Mouse (Mus musculus) brain, embryonic 14.5 days (tissue): ENCODE measurements around the gene Wdr61. TPM values are rescaled to one million over a fixed set of nuclear protein-coding genes. Genes with fewer than 3 reads are reported as not detected.

Experiments used
- DNase-seq: peaks from one replicate; pipeline ENCODE4 v3.0.0-alpha.2; 2011; ENCODE audit warnings: low read depth
- CTCF ChIP-seq: fragments of 200-500 bp; IDR thresholded peaks from 2 replicates; pipeline ENCODE4 v1.5.1; 2012; ENCODE audit warnings: inconsistent platforms, mild to moderate bottlenecking, moderate library complexity, borderline replicate concordance; ENCODE audit not compliant: insufficient read depth, insufficient read length; ENCODE audit errors: extremely low read depth
- POLR2A ChIP-seq: fragments of 200-500 bp; IDR thresholded peaks from 2 replicates; pipeline ENCODE4 v1.6.1; 2012; ENCODE audit warnings: mild to moderate bottlenecking, inconsistent platforms, borderline replicate concordance; ENCODE audit not compliant: poor library complexity, insufficient read depth, insufficient read length, severe bottlenecking; ENCODE audit errors: extremely low read depth
- polyA plus RNA-seq: library from polyadenylated mRNA; depleted of rRNA; stranded (reverse); fragments of >200 nt; gene quantifications from 2 replicates; pipeline ENCODE4 v1.2.3, GENCODE M21; 2012; rRNA removed

Wdr61 gene
- polyA plus RNA-seq = 65.1 and 90.8 TPM in 2 replicates

DNA sequence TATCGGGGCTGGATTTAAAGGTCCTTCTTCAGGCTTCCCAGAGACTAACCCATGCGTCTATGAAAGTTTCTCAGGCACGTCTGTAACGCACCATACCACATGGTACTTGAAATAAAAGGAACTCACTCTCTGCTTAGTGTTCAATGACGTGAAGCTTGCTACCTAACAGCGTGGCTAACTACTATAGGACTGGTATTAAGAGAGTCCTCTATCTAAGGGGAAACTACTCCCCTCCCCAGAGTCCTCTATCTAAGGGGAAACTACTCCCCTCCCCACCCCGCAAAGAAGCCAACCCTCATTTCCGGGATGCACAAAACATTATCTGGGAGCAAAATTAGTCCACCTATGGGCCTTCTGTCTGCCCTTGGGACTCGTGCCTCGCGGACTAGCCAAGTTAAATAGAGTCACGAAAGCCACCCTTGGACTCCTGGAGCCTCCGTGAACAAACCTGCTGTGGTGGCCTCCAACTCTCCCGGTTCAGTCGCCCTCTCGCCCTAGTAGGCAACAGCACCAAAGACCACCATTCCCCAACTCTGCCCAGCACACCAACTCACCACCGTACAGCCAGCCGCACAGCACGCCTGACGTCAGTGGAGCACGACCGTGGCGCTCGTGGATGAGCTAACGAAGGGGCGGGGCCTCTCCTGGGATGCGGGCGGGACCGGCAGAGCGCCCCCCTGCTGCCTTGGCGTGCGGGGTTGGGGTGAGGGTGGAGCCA, at the start of gene Wdr61:
TSS of gene Wdr61 (minus strand) at position 599 of the 718 bp plus-strand sequence.
- DNase-seq = peak; percentile 98
- 0 out of 2 replicates have a peak, but pooled peaks have one; percentile 17 for TF ChIP-seq CTCF
- peak; percentile 61; the same call in 1 of the 2 replicates for TF ChIP-seq POLR2A

DNA sequence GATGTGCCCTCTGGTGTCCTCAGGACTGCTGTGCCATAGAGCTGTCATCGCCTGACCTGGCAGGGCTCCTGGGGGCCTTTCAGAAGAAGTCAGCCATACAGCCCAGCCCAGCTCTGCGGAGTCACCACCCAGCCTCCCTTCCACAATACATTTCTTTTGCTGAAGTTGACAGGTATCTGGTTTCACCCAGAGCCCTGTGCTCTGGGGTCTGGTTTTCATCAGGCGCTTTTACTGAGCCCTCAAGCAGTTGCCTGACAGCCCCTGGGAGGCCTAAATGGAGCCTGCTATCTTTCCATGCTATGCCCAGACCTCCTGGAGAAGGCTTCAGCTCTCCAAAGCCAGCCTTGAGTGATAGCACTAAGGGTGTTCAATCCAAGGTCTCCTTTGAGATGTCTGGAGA, 49.7 kb upstream of the Wdr61 start:
- DNase-seq = no peak
- no peak for TF ChIP-seq POLR2A
- TF ChIP-seq CTCF = no peak

DNA sequence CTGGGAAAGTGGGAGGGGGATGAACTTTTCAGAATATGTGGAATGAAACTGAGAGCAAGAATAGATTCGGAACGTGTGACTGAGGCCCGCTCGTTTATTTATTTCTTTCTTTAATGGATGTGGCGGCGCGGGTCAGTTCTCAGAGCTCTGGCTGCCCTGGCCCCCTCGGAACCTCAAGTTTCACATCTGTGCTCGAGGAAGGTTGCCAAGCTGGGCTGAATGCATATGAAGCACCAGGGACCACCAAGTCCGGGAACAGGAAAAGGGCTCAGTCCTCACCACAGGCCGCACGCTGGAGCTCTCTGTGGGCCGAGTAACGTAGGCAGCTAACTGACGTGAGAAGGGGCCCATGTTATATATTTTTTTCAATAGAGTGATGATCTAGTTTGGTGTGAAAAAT, 48.2 kb upstream of the Wdr61 start:
- DNase-seq = peak; percentile 32
- TF ChIP-seq CTCF (no peak), POLR2A (no peak)

DNA sequence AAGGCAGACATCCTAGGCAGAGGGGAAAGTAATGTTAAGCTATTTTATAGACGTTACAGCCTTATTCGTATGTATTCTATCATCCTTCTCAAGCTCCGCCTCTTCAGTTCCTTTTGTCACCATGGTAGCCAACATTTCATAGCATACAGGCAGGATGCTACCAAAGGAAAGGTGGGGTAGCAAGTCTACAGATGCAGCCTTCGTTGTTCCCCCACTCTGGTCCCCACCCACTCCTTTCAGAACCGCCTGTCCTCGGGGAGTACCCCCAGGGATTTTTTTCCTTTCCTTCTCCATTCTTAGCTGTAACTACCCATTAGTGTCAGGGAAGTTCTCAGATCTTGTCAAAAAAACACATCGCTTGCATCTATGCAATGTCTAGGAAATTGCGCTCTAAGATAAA, 45.0 kb upstream of the Wdr61 start:
- no peak for TF ChIP-seq POLR2A
- no peak for TF ChIP-seq CTCF
- peak; percentile 41 for DNase-seq

DNA sequence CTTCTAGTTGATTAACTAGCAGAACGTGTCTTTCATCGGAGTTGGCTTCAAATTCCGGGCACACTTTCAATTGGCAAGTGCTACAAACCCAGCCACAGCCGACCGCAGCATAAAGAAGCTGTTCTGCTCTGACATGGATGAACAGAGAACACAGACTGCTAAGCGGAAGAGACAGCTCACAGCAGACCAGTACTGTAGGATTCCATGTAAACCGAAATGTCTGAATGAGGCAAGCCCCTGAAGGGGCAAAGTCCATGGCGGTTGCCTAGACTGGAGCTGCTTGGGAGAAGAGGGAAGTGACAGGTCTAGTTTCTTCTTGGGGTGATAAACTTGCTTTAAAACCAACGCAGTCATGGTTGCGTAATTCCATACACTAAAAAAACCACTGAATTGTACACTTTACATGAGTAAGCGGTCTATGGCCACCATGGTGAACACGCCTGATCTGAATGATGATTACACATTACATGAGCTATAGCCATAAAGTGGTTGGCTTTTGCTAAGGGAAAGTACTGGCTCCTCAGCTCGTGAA, 42.2 kb upstream of the Wdr61 start:
- no peak for TF ChIP-seq POLR2A
- no peak for TF ChIP-seq CTCF
- DNase-seq = peak; percentile 73

DNA sequence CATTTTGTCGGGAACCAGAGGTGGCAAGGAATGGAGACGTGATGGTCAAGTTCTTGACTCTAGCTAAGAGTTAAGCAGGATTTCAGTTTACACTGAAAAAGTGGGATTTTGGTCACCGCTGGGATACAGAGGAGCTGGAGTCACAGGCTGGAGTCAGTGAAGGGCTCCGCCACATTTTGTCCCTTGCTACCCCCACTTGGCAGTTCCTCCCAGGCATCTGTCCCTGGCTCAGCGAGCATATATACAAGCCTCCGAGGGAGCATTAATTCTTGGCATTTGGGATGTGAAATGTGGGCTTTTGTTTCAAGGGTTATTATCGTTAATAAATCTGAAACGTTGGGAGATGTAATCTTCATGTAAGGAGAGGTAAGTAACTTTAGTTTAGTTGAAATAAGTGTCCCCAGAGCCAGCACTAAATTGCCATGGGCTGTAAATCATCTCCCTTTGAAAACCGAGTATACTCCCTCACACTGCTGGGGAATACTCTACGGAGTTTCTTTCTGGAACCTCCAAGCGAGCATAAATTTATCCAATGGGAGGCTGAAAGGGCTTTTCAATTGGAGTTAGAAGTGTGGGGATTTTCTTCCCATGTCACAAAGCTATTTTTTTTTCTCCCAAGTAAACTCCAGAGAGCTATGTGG, 35.9 kb upstream of the Wdr61 start:
- DNase-seq = peak; percentile 41
- TF ChIP-seq POLR2A (no peak), CTCF (no peak)

DNA sequence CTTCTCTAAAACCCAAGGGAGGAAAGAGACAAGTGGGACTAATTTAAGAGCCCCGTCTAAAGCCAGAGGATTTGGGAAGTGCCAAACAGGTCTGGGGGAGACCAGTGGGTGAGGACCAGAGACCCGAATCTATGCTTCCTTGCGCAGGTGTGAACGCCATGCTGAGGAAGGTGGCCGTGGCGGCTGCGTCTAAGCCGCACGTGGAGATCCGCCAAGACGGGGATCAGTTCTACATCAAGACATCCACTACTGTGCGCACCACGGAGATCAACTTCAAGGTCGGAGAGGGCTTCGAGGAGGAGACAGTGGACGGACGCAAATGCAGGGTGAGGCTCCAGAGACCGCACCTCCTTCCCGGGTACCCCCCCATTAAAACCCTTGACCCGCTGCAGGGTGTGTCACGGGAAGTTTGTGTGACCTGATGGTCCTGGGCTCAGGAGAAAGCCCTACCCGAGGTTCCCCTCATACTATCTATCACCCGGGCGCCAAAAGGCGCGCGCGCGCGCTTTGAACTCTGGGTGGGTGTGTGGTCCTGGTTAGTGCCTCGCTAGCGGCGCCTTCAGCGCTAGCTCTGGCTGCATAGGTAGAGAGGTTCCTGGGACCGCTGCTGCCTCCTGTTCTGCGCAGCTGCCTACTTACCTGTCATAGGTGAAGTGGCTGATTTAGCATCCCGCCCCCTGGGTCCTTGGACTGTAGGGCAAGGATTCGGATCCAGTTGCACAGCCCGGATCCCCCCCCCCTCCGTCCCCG, 31.2 kb upstream of the Wdr61 start:
- peak; percentile 40 for DNase-seq
- TF ChIP-seq POLR2A (no peak), CTCF (no peak)

DNA sequence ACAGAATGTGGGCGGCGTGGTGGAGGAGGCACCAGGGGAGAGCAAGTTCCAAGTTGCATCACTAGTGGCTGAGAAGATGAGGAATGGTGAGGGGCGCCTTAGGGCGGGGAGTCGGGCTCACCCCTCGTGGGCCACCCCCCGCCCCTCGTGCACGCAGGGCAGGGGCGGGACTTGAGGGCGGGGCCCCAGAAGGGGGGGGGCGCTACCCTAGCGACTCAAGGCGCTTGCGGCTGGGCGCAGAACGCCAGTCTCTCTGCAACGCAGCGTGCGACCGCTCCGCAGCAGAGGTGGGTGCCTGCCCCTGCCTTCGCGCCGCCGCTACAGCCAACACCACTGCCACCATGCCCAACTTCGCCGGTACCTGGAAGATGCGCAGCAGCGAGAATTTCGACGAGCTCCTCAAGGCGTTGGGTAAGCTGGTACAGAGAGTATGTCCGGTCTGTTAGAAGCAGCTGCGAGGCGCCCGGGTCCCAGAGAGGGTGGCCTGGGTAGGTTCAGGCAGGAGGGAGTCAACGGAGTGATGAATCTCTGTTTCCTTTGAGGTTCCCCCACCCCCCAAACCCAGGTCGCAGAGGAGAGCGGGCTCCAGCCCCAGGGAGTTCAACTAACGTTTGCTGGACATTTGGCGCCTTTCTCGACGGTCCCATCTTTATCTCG, 30.4 kb upstream of the Wdr61 start, which contains the start of gene Crabp1:
TSS of gene Crabp1 (plus strand) at position 188 of the 657 bp plus-strand sequence.
- TF ChIP-seq CTCF (no peak), POLR2A (no peak)
- peak; percentile 48 for DNase-seq

DNA sequence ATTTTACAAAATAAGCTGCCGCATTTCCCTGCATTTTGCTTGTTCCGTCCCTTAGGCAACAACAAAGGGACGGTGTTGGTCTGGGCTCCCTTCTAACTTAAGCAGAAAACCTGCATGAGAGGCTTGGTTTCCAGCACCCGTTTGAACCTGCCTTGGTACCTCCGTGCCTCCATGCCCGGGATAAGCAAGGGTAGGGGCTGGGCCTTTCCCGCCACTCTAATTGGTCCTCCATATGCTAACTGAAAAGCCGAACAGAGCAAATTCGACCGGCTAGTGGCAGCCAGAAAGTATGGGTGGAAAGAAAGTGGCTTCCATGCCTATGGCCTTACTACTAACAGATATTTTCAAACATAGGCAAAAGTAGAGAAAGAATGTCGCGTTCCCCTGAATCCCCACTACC, 29.8 kb upstream of the Wdr61 start:
- TF ChIP-seq CTCF = no peak
- no peak for TF ChIP-seq POLR2A
- DNase-seq = no peak

DNA sequence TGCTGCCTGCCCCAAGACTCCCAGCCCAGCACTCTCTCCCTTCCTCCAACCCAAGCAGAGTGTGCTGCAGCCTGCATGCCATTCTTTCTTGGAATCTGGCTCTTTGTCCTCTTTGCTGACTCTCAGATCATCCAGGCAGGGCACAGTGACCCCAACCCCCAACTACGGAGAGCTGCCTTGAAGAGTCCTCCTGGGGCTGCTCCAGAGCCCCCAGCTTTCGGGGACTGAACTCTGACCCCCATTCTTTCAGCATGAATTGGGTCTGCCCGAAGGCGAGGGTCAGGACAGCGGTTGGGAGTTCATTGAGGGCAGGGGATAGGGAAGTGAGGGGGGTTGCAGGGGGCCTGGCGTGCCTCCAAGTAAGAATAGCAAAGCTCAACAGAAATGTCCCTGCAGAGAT, 25.3 kb upstream of the Wdr61 start:
- TF ChIP-seq CTCF (no peak), POLR2A (no peak)

More for the DNA sequence above, 25.3 kb upstream of the Wdr61 start:
- DNase-seq = no peak
